Mouse (Mus musculus): ENCODE results near the gene Slc26a1. TPM values are rescaled to one million over a fixed set of nuclear protein-coding genes. Genes with fewer than 3 reads are reported as not detected.

Gene Slc26a1
- polyA plus RNA-seq (2012): 0.89 and 1.4 TPM in 2 replicates

- TF ChIP-seq GATA1 (IDR thresholded peaks at IDR 0.05; ENCODE audit: low read length): no peak
Measured at GRCm38 (mm10) chr5:108675251-108675816, at the start of gene Slc26a1. TSS of gene Slc26a1 (minus strand) at chr5:108675569.

- TF ChIP-seq GATA1 (IDR thresholded peaks at IDR 0.05; ENCODE audit: low read length): no peak
Measured at GRCm38 (mm10) chr5:108724006-108724405, 48.6 kb upstream of the Slc26a1 start.

GRCm38 (mm10) chr5:108719761-108720160 is 44.4 kb upstream of the Slc26a1 start:
- TF ChIP-seq GATA1 (IDR thresholded peaks at IDR 0.05; ENCODE audit: low read length): no peak

- TF ChIP-seq GATA1 (IDR thresholded peaks at IDR 0.05; ENCODE audit: low read length): no peak
Measured at GRCm38 (mm10) chr5:108718051-108718450, 42.7 kb upstream of the Slc26a1 start.

GRCm38 (mm10) chr5:108715974-108716373 is 40.6 kb upstream of the Slc26a1 start:
- no peak for TF ChIP-seq GATA1 (IDR thresholded peaks at IDR 0.05; ENCODE audit: low read length)

- TF ChIP-seq GATA1 (IDR thresholded peaks at IDR 0.05; ENCODE audit: low read length): no peak
Measured at GRCm38 (mm10) chr5:108714149-108714548, 38.8 kb upstream of the Slc26a1 start.

- no peak for TF ChIP-seq GATA1 (IDR thresholded peaks at IDR 0.05; ENCODE audit: low read length)
Measured at GRCm38 (mm10) chr5:108713691-108714090, 38.3 kb upstream of the Slc26a1 start.

- TF ChIP-seq GATA1 (IDR thresholded peaks at IDR 0.05; ENCODE audit: low read length): no peak
Measured at GRCm38 (mm10) chr5:108713096-108713495, 37.7 kb upstream of the Slc26a1 start.

- no peak for TF ChIP-seq GATA1 (IDR thresholded peaks at IDR 0.05; ENCODE audit: low read length)
Measured at GRCm38 (mm10) chr5:108711968-108712367, 36.6 kb upstream of the Slc26a1 start.

GRCm38 (mm10) chr5:108708981-108709731 is 33.8 kb upstream of the Slc26a1 start:
- TF ChIP-seq GATA1 (IDR thresholded peaks at IDR 0.05; ENCODE audit: low read length): no peak

- TF ChIP-seq GATA1 (IDR thresholded peaks at IDR 0.05; ENCODE audit: low read length): no peak
Measured at GRCm38 (mm10) chr5:108708419-108708818, 33.0 kb upstream of the Slc26a1 start.

- no peak for TF ChIP-seq GATA1 (IDR thresholded peaks at IDR 0.05; ENCODE audit: low read length)
Measured at GRCm38 (mm10) chr5:108707758-108708157, 32.4 kb upstream of the Slc26a1 start.

GRCm38 (mm10) chr5:108703754-108704626 is 28.6 kb upstream of the Slc26a1 start:
- TF ChIP-seq GATA1 (IDR thresholded peaks at IDR 0.05; ENCODE audit: low read length): no peak

- no peak for TF ChIP-seq GATA1 (IDR thresholded peaks at IDR 0.05; ENCODE audit: low read length)
Measured at GRCm38 (mm10) chr5:108701341-108702021, 26.1 kb upstream of the Slc26a1 start.

GRCm38 (mm10) chr5:108700346-108700745 is 25.0 kb upstream of the Slc26a1 start:
- TF ChIP-seq GATA1 (IDR thresholded peaks at IDR 0.05; ENCODE audit: low read length): no peak
